Mouse (Mus musculus) fibroblast of lung, adult 2 months (primary cell): ENCODE data around the gene Grm1.
A peak's percentile ranks its signal among the peaks of the same experiment; 100 is the strongest.
"Not testable (repeated sequence)": the region's sequence is repeated elsewhere in the genome, so short reads cannot be mapped to it uniquely, and the experiment has no call there.

Source experiments
- DNase-seq: peaks from one replicate; pipeline ENCODE4 v3.0.0-alpha.2; 2011; ENCODE audit warnings: low read depth

The Grm1 gene

DNA sequence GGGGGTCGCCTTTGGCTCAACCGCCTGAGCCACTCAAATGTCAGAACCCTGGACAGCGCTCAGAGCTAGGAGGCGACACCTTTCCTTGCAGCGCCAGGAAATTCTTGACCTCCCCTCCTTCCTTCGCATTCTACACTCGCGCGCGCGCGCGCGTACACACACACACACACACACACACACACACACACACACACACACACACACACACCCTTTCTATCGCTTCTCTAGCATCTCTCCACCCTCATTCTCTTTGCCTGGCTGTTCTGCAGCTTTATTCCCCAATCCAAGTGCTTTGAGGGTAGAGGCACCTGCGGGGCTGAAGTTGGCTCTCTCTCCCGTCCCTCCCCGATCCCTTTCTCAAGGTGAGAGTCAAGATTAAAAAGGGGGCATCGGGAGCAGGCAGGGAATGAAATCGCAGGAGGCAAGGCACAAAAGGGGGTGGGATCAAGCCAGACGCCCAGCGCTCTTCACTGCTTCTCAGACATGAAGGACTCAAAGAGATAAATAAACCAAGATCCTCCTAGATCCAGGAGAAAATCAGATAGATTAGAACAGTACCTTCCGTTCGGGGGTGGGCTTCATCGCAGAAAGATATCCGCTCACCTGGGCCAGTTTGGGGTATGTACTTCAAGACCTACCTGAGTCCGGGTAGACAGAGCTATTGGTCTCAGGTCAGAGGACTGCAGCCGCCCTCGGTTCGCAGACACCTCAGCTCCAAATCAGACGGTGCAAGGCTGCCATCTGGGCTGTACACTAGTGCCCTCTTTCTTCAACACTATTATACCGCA is at the start of gene Grm1:
TSS of gene Grm1 (minus strand) at position 746 of the 788 bp plus-strand sequence.
- no peak for DNase-seq

DNA sequence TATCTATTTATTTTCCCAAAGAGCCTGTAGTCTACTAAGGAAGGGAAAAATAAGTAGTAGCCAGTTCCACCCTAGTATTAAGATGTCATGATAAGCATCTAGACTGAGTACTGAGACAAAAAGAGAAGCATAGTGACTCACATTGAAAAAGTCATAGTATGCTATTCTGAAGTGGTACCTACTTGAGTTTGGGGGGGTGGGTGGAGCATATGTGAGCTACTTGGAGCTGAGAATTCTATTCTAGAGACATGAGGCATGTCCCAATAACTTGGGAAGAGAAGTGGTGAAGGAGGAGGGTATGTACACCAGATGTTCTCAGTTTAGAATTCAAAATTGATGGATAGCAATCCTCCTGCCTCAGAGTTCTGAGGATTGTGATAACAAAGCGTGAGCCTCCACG is 39.6 kb upstream of the Grm1 start:
- DNase-seq, result no peak

DNA sequence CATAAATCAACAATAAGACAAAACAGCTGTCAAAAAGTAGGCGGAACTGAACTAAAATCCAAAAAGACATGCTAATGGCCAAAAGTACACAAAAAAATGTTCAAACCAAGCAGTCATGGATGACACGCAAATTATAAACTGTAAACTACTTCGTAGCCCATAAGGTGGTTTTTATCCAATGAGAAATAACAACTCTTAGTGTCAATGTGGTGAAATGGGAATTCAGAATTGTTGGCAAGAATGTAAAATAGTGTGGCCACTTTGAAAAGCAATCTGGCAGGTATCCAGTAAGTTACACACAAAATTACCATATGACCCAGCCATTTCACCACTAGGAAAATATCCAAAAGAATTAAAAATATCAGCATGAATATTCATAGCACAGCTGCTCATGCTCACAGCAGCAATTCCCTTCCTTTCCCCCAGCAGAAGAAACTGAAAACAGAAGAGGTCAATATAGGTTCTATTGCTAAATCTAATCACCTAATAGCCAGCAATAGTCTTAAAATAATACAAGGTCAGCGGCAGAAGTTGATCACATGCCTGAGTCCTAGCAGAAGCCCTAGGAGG is 16.4 kb upstream of the Grm1 start:
- no peak for DNase-seq

DNA sequence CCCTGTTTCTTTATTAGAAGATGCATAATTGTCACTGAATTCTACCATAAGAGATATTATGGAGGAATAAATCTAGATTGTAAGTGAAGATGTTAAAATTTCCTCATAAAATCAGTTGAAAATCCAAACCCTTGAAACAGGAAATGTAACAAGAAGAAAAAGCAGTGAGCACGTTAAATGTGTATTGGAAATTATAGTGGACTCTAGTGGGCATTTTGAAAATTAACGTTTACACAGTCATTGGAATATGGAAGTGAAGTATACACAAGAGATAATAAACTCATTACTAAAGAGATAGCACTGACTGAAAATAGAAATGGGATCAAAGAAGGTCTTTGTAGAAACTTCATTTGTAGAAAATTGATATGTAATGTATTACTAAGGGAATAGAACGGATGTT is 4.2 kb upstream of the Grm1 start:
- no peak for DNase-seq

DNA sequence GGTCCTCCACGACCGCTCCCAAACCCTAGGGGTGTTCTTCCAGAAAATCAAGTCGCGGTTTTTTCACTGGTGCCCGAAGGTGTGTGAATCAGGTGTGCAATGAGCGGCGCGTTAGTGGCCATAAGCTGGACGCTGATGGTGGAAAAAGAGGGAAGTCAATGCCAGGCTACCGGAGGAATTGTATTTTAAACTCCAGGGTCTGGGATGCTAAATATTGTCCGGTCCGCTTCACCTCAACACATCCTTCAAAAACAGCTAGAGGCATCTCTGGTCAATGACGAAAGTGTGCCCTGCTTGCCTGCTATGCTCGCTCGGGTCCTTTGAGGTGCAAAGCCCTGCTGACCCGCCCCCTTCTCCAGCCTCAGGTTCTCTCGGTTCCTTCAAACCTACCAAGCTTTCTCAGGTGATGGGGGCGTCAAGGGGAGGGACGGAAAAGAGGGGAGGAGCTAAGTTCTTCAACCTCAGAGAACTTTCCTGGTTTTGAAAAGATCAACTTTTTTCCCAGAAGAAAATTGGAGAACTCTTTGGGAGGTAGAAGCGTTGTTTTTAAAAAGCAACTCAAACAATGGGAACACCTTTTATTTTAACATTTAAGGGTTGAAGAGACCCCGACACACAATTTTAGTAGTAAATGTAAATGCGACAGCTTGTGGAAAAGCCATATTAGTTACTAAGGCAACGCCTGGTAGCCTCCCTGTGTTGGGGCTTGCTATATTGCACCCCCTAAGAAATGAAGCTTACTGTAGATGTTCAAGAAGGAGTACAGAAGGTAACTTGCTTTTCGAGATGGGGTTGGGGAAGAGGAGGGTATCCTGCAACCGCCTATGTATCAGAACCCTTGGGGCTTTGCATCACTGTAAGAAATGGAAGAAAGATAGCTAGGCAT is 1.2 kb downstream of the Grm1 start:
- no peak for DNase-seq

DNA sequence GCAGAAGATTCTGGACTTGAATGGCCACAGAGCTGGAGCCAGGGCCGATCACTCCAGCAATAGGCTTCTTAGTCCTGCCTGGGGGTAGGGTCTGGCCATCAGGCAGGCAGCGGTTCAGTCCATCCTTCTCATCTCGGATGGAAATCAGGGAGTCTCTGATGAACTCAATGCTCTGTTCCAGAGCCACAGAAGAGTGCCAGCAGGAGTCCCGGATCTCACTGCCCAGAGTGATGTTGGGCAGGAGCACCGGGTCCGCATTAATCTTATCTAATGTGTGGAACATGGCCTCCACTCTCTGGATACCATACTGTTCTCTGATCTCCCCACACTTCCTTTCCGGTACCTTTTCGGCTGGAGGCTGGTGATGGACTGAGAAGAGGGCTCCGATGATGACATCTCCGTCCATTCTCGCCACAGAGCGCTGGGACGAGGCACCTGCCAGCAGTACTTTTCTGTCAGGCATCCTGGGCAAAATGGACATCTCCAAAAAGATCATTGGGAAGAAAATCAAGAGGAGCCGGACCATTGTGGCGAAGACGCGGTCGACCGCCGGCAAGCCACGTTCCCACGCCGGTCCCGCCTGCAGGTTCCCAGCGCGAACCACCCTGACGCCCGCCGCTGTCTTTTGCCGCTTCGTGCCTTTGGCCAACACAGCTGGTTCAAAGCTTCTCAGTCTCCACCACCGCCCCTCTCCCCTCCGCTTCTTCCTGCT is 2.0 kb downstream of the Grm1 start:
- no peak for DNase-seq

DNA sequence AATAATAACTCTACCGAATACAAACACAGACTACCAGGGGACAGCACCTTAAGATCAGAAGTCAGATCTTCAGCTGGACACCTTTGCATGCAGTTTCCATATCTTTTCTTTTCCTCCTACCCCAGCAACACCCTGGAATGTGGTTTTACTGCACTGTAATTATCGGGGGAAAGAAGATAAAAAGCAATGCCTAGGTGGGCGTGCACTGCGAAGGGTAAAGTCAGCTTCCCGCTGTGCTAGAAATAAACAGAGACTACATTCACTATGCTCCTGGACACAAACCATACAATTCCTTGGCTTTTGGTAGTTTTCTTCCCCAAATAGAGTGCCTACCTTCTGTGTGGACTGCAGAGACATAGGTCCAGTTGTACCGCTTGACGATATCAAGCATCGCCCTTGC is 2.6 kb downstream of the Grm1 start:
- DNase-seq, result no peak

DNA sequence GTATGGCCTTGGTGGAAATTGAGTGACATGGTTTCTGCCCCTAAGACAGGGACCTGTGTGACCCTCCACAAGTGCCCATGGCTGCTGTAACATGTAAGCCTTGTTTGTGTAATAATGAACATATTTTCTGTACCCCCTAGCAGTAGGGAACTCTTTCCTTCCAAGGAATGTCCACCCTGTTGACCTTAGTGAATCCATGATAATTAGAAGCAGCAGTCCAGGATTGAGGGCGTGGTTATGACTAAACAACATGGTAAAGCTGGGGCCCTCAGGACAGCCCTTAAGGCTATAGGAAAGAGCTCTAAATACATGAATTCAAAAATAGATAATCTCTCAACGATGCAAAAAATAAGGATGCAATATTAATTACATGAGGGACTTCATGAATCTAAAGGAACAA is 17.0 kb downstream of the Grm1 start:
- DNase-seq, result no peak

DNA sequence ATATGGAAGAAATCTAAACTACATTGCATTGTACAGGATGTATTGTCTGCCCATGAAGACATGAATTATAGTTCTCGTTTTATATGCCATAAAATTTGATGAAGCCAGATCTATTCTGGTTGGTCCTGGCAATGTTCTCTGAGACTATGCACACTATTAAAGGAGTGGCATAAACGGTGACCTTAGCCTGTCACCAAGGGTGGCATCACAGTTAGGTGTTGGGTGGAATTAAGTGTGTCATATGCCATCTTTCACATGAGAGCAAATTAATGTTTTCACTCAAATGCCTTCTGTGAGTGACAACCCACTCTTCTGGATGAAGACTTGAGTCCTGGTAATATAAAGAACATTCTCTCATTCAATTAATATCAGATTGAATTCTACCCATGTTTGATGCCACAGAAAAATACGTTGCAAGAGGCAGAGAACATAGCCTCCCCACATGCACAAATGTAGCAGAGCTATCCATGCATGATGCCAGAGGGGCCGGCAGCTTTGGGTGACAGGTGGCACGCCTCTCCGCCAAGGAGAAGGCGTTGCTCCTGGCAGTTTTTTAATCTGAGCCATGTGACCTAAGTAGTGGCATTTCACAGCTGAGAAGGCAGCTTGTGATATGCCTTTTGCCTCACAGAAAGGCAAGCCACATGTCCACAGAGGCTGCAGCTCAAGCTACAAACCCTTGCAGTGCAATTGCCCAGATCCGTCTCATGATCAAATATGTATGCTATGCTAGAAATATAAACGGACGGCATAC is 20.7 kb downstream of the Grm1 start:
- DNase-seq, result no peak

DNA sequence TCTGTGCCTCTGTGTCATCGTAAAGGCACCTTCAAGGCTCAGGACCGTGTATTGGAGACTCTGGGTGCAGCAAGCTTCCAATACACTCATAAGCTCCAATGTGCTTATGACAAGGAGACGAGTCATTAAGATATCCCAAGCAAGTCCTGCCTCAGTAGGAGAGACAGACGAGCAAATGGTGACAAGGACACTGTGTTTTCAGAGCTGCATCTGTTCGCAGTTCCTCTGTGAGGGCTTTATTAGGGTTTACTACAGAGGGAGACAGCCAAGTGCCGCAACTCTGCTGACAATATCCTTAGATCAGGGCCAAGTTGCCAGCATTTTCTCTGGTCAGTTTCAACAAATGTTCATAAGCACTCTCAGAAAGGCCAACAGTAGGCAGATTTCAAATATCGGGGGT is 32.8 kb downstream of the Grm1 start:
- no peak for DNase-seq

DNA sequence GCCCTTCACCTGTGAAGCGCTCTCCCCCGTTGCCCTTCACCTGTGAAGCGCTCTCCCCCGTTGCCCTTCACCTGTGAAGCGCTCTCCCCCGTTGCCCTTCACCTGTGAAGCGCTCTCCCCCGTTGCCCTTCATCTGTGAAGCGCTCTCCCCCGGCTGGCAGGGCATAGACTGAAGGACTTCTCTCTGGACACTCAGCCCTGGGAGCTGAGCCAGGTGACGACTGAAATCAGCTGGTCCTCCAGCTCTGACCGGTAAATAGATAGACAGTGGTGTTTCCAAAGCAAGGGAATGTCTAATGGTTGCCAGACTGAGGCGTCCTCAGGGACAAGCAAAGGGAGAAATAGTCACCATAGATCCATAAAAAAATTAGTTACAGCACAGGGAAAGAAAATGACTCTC is 36.7 kb downstream of the Grm1 start:
- not testable (repeated sequence) for DNase-seq

DNA sequence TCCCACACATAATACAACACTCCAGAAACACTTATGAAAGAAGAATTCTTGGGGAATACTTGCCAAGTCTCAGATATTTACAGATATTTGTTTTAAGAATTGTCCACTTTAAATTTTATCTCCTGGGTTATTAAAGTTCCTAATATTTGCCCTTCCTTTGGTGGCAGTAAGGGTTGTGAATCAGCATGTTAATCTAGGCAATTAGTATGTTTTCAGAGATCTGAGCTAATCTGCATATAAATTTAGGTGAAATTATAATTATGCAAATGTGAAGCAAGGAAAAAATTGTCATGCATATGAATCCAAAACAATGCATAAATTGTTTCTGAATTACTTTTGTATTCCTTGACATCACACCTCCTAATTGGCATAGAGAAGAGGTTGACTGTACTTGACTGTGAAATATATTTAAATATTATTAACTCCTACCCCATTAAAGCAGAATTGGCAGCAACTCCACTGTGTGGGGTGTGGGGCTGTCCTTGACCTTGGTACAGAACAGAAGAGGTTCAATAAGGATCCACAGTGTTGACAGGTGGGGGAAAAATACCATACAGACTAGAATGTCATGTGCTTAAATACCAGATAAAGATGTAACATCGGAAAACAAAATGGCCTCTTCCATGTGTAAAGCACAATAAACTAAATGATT is 37.6 kb downstream of the Grm1 start:
- no peak for DNase-seq

DNA sequence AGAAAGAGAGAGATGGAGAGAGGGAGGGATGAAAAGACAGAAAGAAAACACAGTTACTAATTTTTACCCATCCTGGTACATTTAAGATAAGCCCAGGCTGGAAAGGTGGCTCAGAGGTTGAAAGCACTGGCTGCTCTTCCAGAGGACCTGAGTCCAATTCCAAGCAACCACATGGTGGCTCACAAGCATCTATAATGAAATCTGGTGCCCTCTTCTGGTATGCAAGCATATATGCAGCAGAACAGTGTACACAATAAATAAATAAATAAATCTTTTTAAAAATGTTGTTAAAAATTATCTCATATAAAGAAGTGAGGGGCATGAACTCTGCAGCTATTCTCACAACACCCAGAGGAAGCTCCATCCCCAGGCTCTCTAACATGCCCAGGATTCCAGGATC is 42.8 kb downstream of the Grm1 start:
- no peak for DNase-seq

DNA sequence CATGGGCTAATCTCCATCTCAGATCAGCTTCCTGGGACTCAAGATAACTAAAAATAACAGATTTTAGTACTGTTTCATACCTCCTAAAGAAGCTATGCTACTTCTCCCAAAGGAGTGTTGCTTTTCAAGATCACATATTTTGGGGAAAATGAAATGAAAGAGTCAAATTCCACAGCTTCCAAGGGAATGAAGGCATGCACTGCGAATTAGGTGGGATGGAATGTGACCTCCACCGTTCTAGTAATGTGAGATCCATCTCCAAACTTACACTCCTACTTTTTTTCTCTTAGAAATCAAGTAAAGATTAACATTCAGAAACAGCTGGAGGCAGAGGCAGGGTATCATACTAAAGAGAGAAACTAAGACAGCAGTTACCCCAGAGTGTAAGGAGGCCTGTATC is 49.9 kb downstream of the Grm1 start:
- no peak for DNase-seq

DNA sequence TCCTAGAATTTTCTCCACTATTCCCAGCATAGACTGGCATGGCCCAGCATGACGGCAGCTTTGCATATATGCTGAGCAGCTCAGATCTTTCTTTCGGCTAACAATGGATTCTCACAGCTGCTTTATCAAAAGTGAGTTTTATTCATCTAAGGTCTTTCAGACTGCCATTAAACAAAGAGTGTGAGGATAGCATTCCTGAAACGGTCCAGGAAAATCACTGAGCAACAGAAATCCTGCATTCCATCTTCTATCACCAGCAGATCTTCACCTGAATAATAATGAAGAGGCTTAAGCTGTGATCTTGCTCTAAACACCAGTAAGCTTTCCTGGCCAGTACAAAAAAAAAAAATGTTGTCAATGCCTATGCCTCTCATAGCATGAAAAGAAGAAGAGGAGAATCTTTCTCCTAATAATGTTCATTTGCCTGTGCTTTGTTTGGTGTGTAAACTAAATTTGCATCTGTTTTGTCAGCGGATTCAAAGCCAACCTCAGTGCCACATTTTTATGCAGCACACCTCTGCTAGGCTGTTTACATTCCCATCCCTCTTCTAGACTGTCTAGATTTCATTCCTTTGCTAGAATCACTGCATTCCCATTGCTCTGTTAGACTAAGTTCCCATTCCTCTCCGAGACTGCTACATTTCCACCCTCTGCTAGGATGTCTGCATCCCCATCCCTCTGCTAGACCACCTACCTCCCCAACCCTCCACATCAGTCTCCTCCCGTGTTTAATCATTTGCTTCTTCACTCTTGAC is 56.2 kb downstream of the Grm1 start:
- DNase-seq, result no peak

DNA sequence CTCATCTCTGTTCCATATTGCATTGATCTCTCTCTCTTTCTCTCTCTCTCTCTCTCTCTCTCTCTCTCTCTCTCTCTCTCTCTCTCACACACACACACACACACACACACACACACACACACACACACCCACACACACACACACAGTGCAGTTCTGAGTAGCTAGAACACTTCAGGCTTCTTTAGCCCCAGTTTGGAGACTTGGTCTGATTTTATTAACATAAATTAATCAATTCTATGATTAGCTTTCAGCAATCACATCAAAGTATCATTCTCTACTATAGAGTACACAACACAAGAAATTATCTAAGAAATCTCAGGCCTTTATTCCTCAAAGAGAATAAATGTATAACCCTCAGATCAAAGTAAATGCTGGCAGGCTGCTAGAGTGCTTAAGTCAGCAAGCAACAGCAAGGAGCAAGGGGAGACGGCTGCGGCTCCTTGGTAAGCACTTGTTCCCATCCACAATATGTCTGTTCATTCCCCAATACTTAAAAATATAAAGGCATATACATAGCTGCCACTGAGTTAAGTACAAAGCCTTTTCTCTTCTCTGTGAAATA is 63.1 kb downstream of the Grm1 start:
- no peak for DNase-seq

DNA sequence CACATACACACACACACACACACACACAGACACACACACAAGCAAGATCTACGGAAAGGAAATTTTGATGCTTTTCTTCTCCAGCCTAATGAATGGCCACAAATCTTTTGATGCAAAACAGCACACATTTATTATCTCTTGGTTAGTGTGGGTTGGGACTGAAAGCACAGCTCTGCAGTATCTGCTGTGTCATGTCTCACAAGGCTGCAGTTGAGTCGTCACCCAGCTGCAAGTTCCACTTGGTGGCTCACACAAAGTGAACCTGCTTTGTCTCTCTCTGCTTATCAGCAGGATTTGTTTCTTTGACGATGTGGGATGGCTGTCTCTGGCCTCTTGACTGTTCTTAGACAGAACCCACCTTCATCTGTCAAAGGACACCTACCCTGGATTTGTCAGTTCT is 68.5 kb downstream of the Grm1 start:
- DNase-seq, result no peak

DNA sequence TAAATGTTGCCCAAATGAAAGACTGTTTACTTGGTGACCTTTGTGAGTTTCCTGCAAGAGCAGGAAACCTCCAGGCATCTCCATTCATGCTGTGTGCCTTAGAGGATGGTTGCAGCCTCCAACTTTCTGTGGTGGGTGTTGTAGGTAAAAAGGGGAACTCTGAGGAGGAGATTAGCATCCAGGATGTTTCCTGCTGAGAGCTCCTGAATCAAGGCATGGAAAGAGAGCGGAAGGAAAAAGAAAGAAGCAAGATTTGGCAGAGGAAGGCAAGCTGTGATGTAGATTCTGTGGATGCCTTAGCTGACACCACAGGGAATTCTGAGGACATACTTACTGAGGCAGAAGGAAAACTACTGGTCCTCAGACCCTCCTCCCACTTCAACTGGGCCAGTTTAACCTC is 85.4 kb downstream of the Grm1 start:
- DNase-seq, result no peak

DNA sequence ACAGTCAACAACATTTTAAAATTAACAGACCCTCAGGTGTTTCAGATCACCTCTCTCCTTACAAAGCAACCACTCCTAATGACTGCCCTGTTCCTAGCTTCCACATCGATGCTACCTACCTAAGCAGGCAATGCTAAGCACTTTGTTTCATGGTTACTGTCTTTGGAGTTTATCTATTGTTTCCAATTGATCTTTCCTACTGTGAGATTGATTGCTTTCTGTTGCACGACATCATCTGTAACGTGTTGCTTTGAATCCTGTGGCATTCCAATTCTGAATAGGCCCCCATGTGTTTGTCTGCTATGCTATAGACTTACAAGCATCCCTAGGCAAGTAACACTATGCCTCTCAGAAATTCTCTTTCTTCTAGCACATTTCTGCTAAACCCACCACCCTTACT is 90.4 kb downstream of the Grm1 start:
- no peak for DNase-seq

DNA sequence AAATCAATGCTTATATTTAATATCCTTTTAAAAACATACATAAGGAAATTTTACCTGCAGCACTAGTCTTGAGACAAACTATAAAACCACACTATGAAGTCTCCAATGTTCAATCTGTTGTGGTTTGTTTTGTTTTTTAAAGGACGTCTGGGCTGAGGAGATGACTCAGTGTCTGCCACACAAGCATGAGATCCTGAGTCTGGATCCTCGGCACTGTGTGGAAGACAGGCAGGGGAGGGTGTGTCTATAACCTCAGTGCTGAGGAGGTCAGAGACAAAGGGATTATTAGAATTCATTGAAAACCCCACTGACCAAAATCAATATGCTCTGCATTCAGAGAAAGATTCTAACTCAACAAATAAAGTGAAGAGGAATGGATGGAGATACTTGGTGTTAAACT is 110.8 kb downstream of the Grm1 start:
- DNase-seq, result peak; percentile 24
